Mouse (Mus musculus): Measurements from ENCODE around the gene Reps2. TPM values are rescaled to one million over a fixed set of nuclear protein-coding genes. Genes with fewer than 3 reads are reported as not detected.

Reps2 gene
- polyA plus RNA-seq, 1 experiment from 2014 or later: 0.66 TPM

DNA sequence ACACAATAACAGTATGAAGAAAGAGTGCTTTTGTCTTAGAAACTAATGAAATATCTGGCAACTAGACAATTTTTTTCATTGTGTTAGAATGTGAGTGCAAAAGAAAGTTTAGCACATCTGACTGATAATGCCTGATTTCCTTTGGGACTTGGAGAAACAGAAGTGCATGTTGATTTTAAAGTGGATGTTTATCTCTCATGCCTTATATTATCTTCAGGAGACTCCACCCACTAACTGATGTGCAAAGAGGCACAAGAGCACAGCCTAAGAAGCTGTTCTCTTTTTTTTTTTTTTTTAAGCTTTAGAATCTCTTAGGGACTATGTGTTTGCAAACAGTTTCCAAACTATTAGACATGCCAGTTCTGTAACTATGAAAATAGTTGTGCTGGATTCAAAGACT lies 7.7 kb upstream of the Reps2 start:
- Histone ChIP-seq H3K4me2 (ENCODE audit: low read length) (no peak overlapping the region), H3K27me3 (replicated peaks; ENCODE audit: control insufficient read depth, insufficient read depth, low read length) (0 out of 2 replicates have a peak, but pooled peaks cover 3% of the 10 kb centered on the region), H3K9me3 (ENCODE audit: control insufficient read depth, low read length) (no peaks in the 10 kb centered on the region), H3K4me1 (replicated peaks; ENCODE audit: control insufficient read depth, insufficient read depth, low read length) (no peaks in the 10 kb centered on the region), H3K9ac (ENCODE audit: low read length) (no peak overlapping the region), H3K27ac (ENCODE audit: low read depth) (no peak overlapping the region), H3K36me3 (ENCODE audit: control insufficient read depth, insufficient read depth, low read length) (no peaks in the 10 kb centered on the region), H3K4me3 (ENCODE audit: low read depth, low read length) (no peak overlapping the region)
- DNase-seq (ENCODE audit: low spot score) (no peak), ATAC-seq (replicated peaks; ENCODE audit: low FRiP score, low TSS enrichment, low read depth) (no peak)

DNA sequence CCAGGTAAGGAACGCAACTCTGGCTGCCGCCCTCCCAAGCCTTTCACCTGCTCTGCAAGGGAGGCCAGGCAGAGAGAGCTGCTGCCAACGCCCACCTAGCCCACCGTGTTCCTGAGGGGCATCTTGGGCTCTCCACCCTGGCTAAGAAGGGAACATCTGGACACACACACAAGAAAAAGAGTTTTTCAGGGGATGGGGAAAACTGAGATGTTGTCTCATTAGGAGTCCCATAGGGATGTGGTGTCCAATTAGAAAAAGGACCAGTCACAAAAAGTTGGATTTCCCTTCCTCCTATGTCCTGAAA lies 292 bp upstream of the Reps2 start:
- DNase-seq (ENCODE audit: low spot score) (no peak), ATAC-seq (replicated peaks; ENCODE audit: low FRiP score, low TSS enrichment, low read depth) (no peak)
- 11% methylated on average over 4 of the region's 4 CpGs for WGBS
- peak overlapping the region; percentile 48 for H3K4me3 ChIP-seq (ENCODE audit: low read depth, low read length)
- H3K4me1 ChIP-seq (replicated peaks; ENCODE audit: control insufficient read depth, insufficient read depth, low read length): no peaks in the 10 kb centered on the region
- no peaks in the 10 kb centered on the region for H3K9me3 ChIP-seq (ENCODE audit: control insufficient read depth, low read length)
- no peak overlapping the region for H3K27ac ChIP-seq (ENCODE audit: low read depth)
- H3K27me3 ChIP-seq (replicated peaks; ENCODE audit: control insufficient read depth, insufficient read depth, low read length): 0 out of 2 replicates have a peak, but pooled peaks cover 4% of the 10 kb centered on the region
- no peak overlapping the region for H3K9ac ChIP-seq (ENCODE audit: low read length)
- H3K36me3 ChIP-seq (ENCODE audit: control insufficient read depth, insufficient read depth, low read length): no peaks in the 10 kb centered on the region
- peak overlapping the region; percentile 70 for H3K4me2 ChIP-seq (ENCODE audit: low read length)

DNA sequence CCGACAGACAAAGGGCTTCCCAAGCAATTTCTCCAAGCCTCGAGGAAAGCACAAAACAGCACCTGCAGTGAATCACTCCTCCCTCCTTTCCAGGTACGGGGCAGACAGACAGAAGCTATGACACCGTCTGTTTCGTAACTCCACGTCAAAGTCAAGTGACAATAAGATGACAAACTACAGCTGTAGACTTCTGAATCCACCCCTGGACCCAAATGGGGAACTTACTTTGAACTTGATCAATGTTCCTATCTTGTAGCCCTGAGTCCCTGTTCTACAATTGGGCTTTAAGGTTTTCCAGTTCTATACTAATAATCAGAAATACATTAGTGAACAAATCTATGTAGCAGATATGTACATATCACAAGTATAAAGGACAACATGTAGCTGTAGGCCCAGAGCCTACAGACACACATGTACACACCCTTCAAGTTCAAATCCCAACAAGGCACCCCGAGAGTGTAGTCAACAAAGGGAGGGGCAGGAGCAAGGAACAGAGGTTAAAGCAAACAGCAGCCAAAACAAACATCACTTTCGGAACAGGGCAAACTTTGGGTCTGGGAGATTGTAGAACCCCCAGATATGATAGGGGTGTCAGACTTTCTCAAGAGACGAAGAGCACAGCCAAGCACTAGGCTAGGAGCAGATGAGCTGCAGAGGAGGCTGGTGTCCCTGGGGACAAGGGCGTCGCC lies 903 bp downstream of the Reps2 start:
- H3K9me3 ChIP-seq (ENCODE audit: control insufficient read depth, low read length): no peaks in the 10 kb centered on the region
- H3K27me3 ChIP-seq (replicated peaks; ENCODE audit: control insufficient read depth, insufficient read depth, low read length): 0 out of 2 replicates have a peak, but pooled peaks cover 4% of the 10 kb centered on the region
- ATAC-seq (replicated peaks; ENCODE audit: low FRiP score, low TSS enrichment, low read depth) (peak; percentile 22), DNase-seq (ENCODE audit: low spot score) (peak; percentile 53)
- H3K9ac ChIP-seq (ENCODE audit: low read length): no peak overlapping the region
- H3K36me3 ChIP-seq (ENCODE audit: control insufficient read depth, insufficient read depth, low read length): no peaks in the 10 kb centered on the region
- H3K4me3 ChIP-seq (ENCODE audit: low read depth, low read length): peak overlapping the region; percentile 48
- peak overlapping the region; percentile 70 for H3K4me2 ChIP-seq (ENCODE audit: low read length)
- 46% methylated on average over 11 of the region's 11 CpGs for WGBS
- no peaks in the 10 kb centered on the region for H3K4me1 ChIP-seq (replicated peaks; ENCODE audit: control insufficient read depth, insufficient read depth, low read length)
- H3K27ac ChIP-seq (ENCODE audit: low read depth): no peak overlapping the region

DNA sequence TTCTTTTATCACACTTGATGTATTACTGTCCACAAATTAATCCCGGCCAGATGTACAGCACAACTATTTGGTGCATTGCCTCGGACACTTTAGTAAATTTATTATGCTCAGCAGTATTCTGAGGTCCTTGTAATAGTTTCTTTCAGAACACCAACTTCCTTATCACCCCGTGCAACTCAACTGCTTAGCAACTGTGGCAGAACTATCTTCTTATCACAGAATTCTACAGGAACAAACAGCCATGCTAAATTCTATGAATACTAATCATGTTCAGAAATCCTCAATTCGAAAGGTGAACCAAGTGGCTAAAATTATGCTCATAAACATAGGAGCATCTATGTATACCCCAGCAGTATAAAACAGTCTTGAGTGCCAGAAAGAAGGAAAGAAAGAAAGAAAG lies 1.7 kb downstream of the Reps2 start:
- no peak overlapping the region for H3K4me2 ChIP-seq (ENCODE audit: low read length)
- no peak overlapping the region for H3K9ac ChIP-seq (ENCODE audit: low read length)
- H3K36me3 ChIP-seq (ENCODE audit: control insufficient read depth, insufficient read depth, low read length): no peaks in the 10 kb centered on the region
- H3K27me3 ChIP-seq (replicated peaks; ENCODE audit: control insufficient read depth, insufficient read depth, low read length): 0 out of 2 replicates have a peak, but pooled peaks cover 4% of the 10 kb centered on the region
- H3K27ac ChIP-seq (ENCODE audit: low read depth): no peak overlapping the region
- H3K9me3 ChIP-seq (ENCODE audit: control insufficient read depth, low read length): no peaks in the 10 kb centered on the region
- 63% methylated on average over 4 of the region's 4 CpGs for WGBS
- no peaks in the 10 kb centered on the region for H3K4me1 ChIP-seq (replicated peaks; ENCODE audit: control insufficient read depth, insufficient read depth, low read length)
- ATAC-seq (replicated peaks; ENCODE audit: low FRiP score, low TSS enrichment, low read depth) (no peak), DNase-seq (ENCODE audit: low spot score) (no peak)
- H3K4me3 ChIP-seq (ENCODE audit: low read depth, low read length): no peak overlapping the region

DNA sequence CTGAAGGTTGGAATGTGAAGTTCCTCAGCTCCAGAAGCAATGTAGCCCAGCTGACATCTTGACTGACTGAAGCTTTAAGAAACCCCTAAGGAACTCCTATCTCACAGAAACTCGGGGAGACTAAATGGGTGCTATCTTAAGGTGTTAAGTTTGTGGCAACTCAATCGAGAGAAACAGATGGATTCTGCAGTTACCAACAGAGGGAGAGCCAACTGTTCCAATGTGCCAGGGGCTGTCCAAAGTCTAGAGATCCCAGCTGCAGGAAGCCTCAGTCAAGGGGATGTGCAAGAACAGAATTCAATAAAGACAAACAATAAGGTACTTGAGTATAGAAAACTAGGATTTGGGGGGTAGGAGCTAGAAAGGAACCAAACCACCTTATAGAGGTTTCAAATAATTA lies 8.3 kb downstream of the Reps2 start:
- 34% methylated on average over 2 of the region's 2 CpGs for WGBS
- Histone ChIP-seq H3K36me3 (ENCODE audit: control insufficient read depth, insufficient read depth, low read length) (no peaks in the 10 kb centered on the region), H3K4me1 (replicated peaks; ENCODE audit: control insufficient read depth, insufficient read depth, low read length) (no peaks in the 10 kb centered on the region), H3K27ac (ENCODE audit: low read depth) (no peak overlapping the region), H3K9me3 (ENCODE audit: control insufficient read depth, low read length) (no peaks in the 10 kb centered on the region), H3K27me3 (replicated peaks; ENCODE audit: control insufficient read depth, insufficient read depth, low read length) (no peaks in the 10 kb centered on the region), H3K4me2 (ENCODE audit: low read length) (no peak overlapping the region), H3K9ac (ENCODE audit: low read length) (no peak overlapping the region), H3K4me3 (ENCODE audit: low read depth, low read length) (no peak overlapping the region)
- ATAC-seq (replicated peaks; ENCODE audit: low FRiP score, low TSS enrichment, low read depth): no peak
- no peak for DNase-seq (ENCODE audit: low spot score)

DNA sequence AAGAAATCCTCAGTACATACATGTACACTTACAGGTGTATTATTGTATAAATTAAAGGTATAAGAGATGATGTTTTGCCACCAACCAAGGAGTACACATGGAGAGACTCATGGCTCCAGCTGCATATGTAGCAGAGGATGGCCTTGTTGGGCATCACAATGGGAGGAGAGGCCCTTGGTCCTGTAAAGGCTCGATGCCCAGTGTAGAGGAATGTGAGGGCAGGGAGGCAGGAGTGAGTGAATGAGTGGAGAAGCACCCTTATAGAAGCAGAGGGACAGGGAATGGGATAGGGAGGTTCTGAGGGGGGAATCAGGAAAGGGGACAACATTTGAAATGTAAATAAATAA lies 21.4 kb downstream of the Reps2 start:
- H3K4me3 ChIP-seq (ENCODE audit: low read depth, low read length): no peak overlapping the region
- no peak overlapping the region for H3K4me2 ChIP-seq (ENCODE audit: low read length)
- 79% methylated on average over 1 of the region's 1 CpGs for WGBS
- H3K4me1 ChIP-seq (replicated peaks; ENCODE audit: control insufficient read depth, insufficient read depth, low read length): no peaks in the 10 kb centered on the region
- no peaks in the 10 kb centered on the region for H3K36me3 ChIP-seq (ENCODE audit: control insufficient read depth, insufficient read depth, low read length)
- ATAC-seq (replicated peaks; ENCODE audit: low FRiP score, low TSS enrichment, low read depth): no peak
- H3K9ac ChIP-seq (ENCODE audit: low read length): no peak overlapping the region
- no peaks in the 10 kb centered on the region for H3K9me3 ChIP-seq (ENCODE audit: control insufficient read depth, low read length)
- H3K27ac ChIP-seq (ENCODE audit: low read depth): no peak overlapping the region
- DNase-seq (ENCODE audit: low spot score): no peak
- H3K27me3 ChIP-seq (replicated peaks; ENCODE audit: control insufficient read depth, insufficient read depth, low read length): no peaks in the 10 kb centered on the region

DNA sequence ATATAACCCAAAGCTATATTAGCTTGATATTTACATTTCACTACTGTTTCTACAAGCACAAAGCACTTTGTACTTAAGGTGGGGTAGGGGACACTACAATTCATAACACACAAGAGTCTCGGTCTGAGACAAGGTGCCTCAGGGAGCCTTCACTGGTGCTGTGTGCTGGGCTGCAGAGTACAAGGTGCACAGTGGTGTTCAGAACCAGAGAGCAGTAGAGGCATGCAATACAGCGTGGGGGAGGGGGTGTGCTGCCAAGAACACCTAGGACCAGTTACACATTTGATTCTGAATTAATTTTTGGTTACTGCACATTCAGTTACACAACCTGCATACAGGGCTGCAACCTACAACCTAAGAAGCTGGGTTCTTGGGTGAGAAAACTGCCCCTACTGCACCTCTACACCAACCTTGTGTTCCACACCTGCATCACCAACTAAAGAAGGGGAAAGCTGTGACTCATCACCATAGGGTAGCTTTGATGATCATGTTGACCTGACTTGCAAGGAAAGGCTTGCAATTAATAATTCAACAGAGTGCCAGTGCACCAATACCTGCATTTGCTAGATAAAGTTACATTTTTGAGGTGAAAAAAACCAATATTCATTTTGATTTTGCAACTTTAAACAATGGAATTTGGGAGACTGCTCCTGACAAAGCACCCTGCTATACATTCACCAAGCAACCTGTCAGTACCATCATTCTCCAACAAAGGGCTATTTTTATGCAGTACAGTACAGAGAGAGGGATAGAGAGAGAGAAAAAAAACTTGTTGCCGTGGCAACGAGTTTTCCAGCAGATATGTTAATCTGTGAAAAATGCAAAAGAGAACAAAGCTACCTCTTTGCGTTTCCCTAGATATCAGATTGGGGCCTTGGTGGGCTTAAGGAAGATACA lies 22.0 kb downstream of the Reps2 start:
- Histone ChIP-seq H3K9ac (ENCODE audit: low read length) (no peak overlapping the region), H3K9me3 (ENCODE audit: control insufficient read depth, low read length) (no peaks in the 10 kb centered on the region), H3K27ac (ENCODE audit: low read depth) (no peak overlapping the region), H3K4me1 (replicated peaks; ENCODE audit: control insufficient read depth, insufficient read depth, low read length) (no peaks in the 10 kb centered on the region), H3K36me3 (ENCODE audit: control insufficient read depth, insufficient read depth, low read length) (no peaks in the 10 kb centered on the region), H3K4me3 (ENCODE audit: low read depth, low read length) (no peak overlapping the region), H3K4me2 (ENCODE audit: low read length) (no peak overlapping the region), H3K27me3 (replicated peaks; ENCODE audit: control insufficient read depth, insufficient read depth, low read length) (no peaks in the 10 kb centered on the region)
- DNase-seq (ENCODE audit: low spot score) (no peak), ATAC-seq (replicated peaks; ENCODE audit: low FRiP score, low TSS enrichment, low read depth) (no peak)
- WGBS: 86% methylated on average over 5 of the region's 5 CpGs

DNA sequence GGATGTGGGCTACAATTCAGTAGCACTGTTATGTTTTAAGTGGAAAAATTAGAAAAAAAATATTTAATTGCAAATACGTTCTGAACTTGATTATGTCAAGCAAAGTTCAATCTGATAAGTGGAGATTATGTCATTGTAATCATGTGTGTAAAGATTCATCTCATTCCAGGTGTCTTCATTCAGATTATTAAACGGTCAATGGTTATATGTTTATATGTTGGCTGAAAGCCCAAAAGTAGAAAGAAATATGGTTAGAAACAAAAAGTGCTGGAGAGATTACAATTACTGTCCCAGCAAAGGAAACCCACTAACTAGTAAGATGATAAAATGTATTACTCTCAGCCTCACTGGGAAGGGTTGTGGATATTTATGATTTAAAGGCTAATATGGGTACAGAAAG lies 23.7 kb downstream of the Reps2 start:
- ATAC-seq (replicated peaks; ENCODE audit: low FRiP score, low TSS enrichment, low read depth): no peak
- WGBS: 46% methylated on average over 2 of the region's 2 CpGs
- H3K27me3 ChIP-seq (replicated peaks; ENCODE audit: control insufficient read depth, insufficient read depth, low read length): no peaks in the 10 kb centered on the region

DNA sequence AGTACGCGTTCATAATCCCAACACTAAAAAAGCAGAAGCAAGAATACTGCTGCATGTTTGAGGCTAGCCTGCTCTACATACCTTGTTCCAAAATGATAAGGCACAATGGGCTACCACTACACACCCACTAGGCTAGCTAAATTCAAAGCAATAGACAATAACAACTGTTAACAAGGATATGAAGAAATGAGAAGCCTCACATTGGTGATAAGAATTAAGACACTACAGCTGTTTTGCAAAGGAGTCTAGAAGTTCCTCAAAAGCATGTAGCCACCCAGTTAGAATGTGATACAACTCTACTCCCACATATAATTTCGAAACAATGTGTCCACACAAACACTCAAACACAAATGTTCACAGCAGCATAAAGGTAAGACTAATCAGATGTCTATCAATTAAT lies 24.9 kb downstream of the Reps2 start:
- no peaks in the 10 kb centered on the region for H3K4me1 ChIP-seq (replicated peaks; ENCODE audit: control insufficient read depth, insufficient read depth, low read length)
- H3K36me3 ChIP-seq (ENCODE audit: control insufficient read depth, insufficient read depth, low read length): no peaks in the 10 kb centered on the region
- H3K4me3 ChIP-seq (ENCODE audit: low read depth, low read length): no peak overlapping the region
- DNase-seq (ENCODE audit: low spot score): no peak
- WGBS: 93% methylated on average over 3 of the region's 3 CpGs
- no peak overlapping the region for H3K27ac ChIP-seq (ENCODE audit: low read depth)
- no peaks in the 10 kb centered on the region for H3K9me3 ChIP-seq (ENCODE audit: control insufficient read depth, low read length)
- ATAC-seq (replicated peaks; ENCODE audit: low FRiP score, low TSS enrichment, low read depth): no peak
- H3K27me3 ChIP-seq (replicated peaks; ENCODE audit: control insufficient read depth, insufficient read depth, low read length): no peaks in the 10 kb centered on the region
- no peak overlapping the region for H3K9ac ChIP-seq (ENCODE audit: low read length)
- no peak overlapping the region for H3K4me2 ChIP-seq (ENCODE audit: low read length)

More for the DNA sequence above, 23.7 kb downstream of the Reps2 start:
- no peak overlapping the region for H3K4me2 ChIP-seq (ENCODE audit: low read length)
- no peak overlapping the region for H3K4me3 ChIP-seq (ENCODE audit: low read depth, low read length)
- H3K4me1 ChIP-seq (replicated peaks; ENCODE audit: control insufficient read depth, insufficient read depth, low read length): no peaks in the 10 kb centered on the region
- H3K9ac ChIP-seq (ENCODE audit: low read length): no peak overlapping the region
- H3K27ac ChIP-seq (ENCODE audit: low read depth): no peak overlapping the region
- no peak for DNase-seq (ENCODE audit: low spot score)
- H3K9me3 ChIP-seq (ENCODE audit: control insufficient read depth, low read length): no peaks in the 10 kb centered on the region
- no peaks in the 10 kb centered on the region for H3K36me3 ChIP-seq (ENCODE audit: control insufficient read depth, insufficient read depth, low read length)
